Mouse (Mus musculus): ENCODE measurements around the gene Il17rc. TPM values are rescaled to one million over a fixed set of nuclear protein-coding genes. Genes with fewer than 3 reads are reported as not detected.
A peak's percentile ranks its signal among the peaks of the same experiment; 100 is the strongest.

Gene Il17rc
- total RNA-seq, 2 experiments from 2014 or later = 4.6 to 5.7 TPM

- intact Hi-C loops (cut with DNase I) = loop anchor here (5.0 kb wide), 2 partner anchors 79 to 91 kb away; partner anchors contain the start of gene Vhl
- DNase-seq (ENCODE audit: low spot score in 2 of 2) = peak; percentile 92 to 93
Measured at GRCm38 (mm10) chr6:113530932-113531839, 60.0 kb downstream of the Il17rc start, which contains the start of the genes Emc3 and Fancd2. Gene Emc3 (minus strand): TSS chr6:113531652. Gene Fancd2 (plus strand): TSS chr6:113531682.

GRCm38 (mm10) chr6:113531840-113532404 lies 60.7 kb downstream of the Il17rc start:
- intact Hi-C loops (cut with DNase I) = loop anchor here (5.0 kb wide), 2 partner anchors 80 to 90 kb away; partner anchors contain the start of gene Vhl
- no peak for DNase-seq (ENCODE audit: low spot score in 2 of 2)

Small RNA genes within 50 kb of the gene (microRNA-seq; reads per million reads assigned to microRNA genes)
- 0 reads per million in 2 experiments for gene Gm23365
- 0 reads per million in 2 experiments for gene Gm24387

Other genes with a start within 250 kb of the Il17rc start
- gene Mtmr14, start 233.6 kb upstream of the Il17rc start, total RNA-seq (2021) = 10 to 100 TPM; 14.4 to 16.6 TPM
- gene Cpne9, start 189.1 kb upstream of the Il17rc start, total RNA-seq (2021) = 10 to 100 TPM; 65.3 to 72.2 TPM
- gene Brpf1, start 164.3 kb upstream of the Il17rc start, total RNA-seq (2021) = 10 to 100 TPM; 29.2 to 29.6 TPM
- gene Ogg1, start 144.5 kb upstream of the Il17rc start, total RNA-seq (2021) = 1 to 10 TPM; 6.0 to 6.1 TPM
- gene Camk1, start 127.4 kb upstream of the Il17rc start, total RNA-seq (2021) = 100 to 1,000 TPM; 109 to 126 TPM
- 10 to 100 TPM; 48.3 to 51.5 TPM for gene Tada3, start 93.5 kb upstream of the Il17rc start, total RNA-seq (2021)
- 100 to 1,000 TPM; 259 to 284 TPM for gene Arpc4, start 93.3 kb upstream of the Il17rc start, total RNA-seq (2021)
- gene Ttll3, start 82.2 kb upstream of the Il17rc start, total RNA-seq (2021) = 10 to 100 TPM; 11.5 to 13.1 TPM
- 10 to 100 TPM; 17.0 to 21.0 TPM for gene Rpusd3, start 52.1 kb upstream of the Il17rc start, total RNA-seq (2021)
- gene Cidec, start 35.7 kb upstream of the Il17rc start, total RNA-seq (2021) = not detected
- gene Jagn1, start 28.9 kb upstream of the Il17rc start, total RNA-seq (2021) = 10 to 100 TPM; 40.9 to 47.4 TPM
- under 1 TPM; 0.34 to 0.66 TPM for gene Il17re, start 12.9 kb upstream of the Il17rc start, total RNA-seq (2021)
- gene Creld1, start 11.9 kb downstream of the Il17rc start, total RNA-seq (2021) = 100 to 1,000 TPM; 114 to 121 TPM
- gene Prrt3, start 30.5 kb downstream of the Il17rc start, total RNA-seq (2021) = 10 to 100 TPM; 56.2 to 57.0 TPM
- gene Emc3, start 60.2 kb downstream of the Il17rc start, total RNA-seq (2021) = 10 to 100 TPM; 82.5 to 83.2 TPM
- 1 to 10 TPM; 1.9 to 2.1 TPM for gene Fancd2, start 60.3 kb downstream of the Il17rc start, total RNA-seq (2021)
- gene Fancd2os, start 129.3 kb downstream of the Il17rc start, total RNA-seq (2021) = under 1 TPM; 0.25 to 0.34 TPM
- gene Brk1, start 133.3 kb downstream of the Il17rc start, total RNA-seq (2021) = 100 to 1,000 TPM; 249 to 254 TPM
- gene Vhl, start 152.5 kb downstream of the Il17rc start, total RNA-seq (2021) = 10 to 100 TPM; 50.4 to 51.4 TPM
- gene Irak2, start 167.0 kb downstream of the Il17rc start, total RNA-seq (2021) = 10 to 100 TPM; 18.5 to 21.1 TPM
- 10 to 100 TPM; 67.1 to 71.7 TPM for gene Tatdn2, start 225.6 kb downstream of the Il17rc start, total RNA-seq (2021)
- gene Ghrl, start 248.5 kb downstream of the Il17rc start, total RNA-seq (2021) = not detected

Data from left cerebral cortex, postnatal 25 days (tissue).